Mouse (Mus musculus): Measurements from ENCODE around the gene Hnrnph3.

The Hnrnph3 gene

DNA sequence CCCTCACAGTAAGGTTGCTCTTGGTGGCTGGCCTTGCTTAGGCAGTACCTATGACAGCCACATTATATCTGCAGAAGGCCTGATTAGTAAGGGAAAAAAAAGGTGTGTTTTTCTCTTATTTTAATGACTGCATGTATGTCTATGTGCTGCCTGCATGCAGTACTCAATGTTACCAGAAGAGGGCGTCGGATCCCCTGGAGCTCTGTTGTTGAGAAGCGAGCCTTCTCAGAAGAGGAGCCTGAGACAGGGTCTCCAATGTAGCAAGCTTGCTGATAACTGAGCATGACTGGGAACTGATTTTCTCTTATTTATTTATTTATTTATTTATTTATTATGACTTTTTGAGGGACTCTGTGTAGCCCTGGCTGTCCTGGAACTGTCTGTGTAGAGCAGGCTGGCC lies 36.7 kb downstream of the Hnrnph3 start:
- DNase-seq (ENCODE audit: low read depth, low spot score), result peak; percentile 84

DNA sequence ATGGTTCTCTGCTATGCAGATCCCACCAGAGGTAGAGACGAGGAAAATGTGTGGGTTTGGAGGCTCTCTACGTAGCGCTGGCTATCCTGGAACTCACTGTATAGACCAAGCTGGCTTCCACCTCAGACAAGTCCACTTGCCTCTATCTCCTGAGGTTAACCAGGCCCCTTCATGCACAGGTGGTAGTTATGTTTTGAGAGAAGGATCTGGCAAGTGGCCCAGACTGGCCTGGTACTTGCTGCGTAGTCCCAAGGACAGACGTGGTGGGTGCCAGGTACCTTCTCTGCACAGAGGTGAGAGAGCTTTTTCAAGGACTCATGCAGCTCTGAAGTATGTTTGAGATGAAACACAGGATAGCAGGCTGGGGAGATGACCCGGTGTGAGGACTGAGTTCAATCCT lies 39.5 kb downstream of the Hnrnph3 start:
- DNase-seq (ENCODE audit: low read depth, low spot score), result no peak

DNA sequence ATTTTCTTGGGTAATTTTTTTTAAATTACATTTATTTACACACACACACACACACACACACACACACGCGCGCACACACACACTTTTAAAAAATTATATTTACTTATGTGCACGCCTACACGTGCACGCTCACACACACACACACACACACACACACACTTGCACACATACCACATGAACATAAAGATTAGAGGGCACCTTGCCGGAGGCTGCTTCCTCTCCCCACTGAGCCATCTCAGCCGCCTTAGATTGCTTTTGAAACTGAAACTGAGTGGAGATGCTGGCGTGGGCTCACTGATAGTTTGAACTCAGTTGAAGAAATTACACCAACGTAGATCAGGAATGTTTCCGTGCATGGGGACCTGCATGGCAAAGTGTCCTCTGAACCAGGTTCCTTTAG lies 39.9 kb downstream of the Hnrnph3 start:
- no peak for DNase-seq (ENCODE audit: low read depth, low spot score)

DNA sequence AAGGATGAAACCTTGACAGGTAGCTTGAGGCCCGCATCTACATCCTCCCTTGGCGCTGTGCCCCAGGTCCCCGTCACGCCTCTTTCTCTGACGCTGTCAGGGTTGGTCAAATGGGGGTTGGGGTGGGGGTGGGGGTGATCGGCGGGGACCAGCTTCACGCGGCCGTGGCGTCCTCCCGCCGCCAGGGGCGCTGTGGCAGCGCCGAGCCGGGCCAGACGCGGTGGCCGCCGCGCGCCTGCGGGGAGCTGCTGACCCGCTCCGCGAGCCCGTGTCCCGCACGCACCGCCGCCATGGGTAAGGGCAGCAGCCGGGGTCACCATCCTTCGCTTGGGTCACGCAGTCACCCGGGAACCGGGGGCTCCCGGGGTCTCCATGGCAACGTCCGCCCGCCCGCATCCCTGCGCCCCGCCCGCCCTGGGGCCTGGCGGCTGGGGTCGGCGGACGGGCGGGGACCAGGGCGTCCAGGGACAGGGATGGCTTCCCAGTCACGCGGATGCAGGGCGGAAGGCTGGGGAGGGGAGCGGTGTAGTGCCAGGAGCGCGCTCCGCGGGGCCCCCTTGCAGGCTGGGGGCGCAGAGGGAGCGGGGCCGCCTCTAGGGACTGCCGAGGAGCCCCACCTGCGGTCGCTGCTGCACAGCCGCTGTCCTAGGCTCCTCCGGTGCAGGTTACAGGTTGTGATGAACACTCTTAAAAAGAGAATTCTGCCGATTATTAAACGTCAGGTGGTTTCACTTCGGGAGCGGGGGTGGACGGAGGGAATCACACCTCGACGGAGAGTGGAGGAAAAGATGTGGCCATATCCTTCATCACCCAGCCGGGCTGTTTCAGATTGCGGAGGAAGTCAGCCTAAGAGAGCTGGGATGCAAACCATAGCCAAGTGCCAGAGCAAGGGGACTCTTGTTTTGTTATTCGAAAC lies 43.7 kb downstream of the Hnrnph3 start, which contains the start of gene Rufy2:
Gene Rufy2, plus strand, starts transcription at position 185 of the 916 bp plus-strand sequence.
- peak; percentile 77 for DNase-seq (ENCODE audit: low read depth, low spot score)

DNA sequence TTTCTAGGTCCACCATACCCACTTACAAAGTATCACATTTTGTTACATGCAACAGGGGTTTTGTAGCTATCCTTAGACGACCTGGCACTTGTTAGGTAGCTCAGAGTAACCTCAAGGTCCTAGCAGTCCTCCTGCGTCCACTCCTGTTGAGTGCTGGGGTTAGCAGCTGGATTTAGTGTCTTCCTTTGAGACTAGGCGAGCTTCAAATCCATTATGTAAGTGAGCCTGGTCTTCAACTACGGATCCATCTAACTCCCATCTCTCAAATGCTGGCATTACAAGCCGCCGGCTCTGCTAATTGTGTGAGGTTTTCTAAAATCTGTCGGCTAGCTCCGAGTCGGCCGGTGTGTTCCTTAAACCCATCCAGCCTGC lies 44.4 kb downstream of the Hnrnph3 start:
- DNase-seq (ENCODE audit: low read depth, low spot score), result no peak

DNA sequence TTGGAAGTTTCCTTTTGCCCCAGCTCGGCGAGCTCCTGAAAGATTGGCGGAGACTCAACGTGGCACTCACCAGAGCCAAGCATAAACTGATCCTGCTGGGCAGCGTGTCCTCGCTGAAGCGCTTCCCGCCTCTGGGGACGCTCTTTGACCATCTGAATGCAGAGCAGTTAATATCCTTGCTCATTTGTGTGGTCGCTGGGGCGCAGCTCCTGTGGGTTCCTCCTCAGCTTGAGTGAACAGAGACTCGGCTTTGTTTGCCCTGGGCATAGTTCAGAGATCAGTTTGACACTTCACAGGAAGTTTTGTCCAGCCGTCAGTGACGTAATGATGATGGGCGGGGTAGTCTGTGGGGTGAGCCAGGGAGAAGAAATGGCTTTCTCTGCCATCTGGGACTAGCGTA lies 52.2 kb downstream of the Hnrnph3 start:
- no peak for DNase-seq (ENCODE audit: low read depth, low spot score)

DNA sequence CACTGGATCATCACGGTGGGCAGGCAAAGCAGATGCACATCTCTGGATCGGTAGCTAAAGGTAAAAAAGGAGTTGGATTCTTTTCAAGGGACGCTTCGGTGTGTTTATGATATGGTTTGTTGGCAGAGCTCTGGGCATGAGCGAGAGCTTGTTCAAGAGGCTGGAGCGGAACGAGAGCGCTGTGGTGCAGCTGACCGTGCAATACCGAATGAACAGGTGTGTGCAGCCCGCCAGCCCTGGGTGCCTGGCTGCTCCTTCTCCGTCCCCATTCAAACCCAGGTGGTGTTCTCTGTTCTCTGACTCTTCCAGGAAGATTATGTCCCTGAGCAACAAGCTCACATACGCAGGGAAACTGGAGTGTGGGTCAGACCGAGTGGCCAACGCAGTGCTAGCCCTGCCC lies 57.7 kb downstream of the Hnrnph3 start:
- DNase-seq (ENCODE audit: low read depth, low spot score), result no peak

DNA sequence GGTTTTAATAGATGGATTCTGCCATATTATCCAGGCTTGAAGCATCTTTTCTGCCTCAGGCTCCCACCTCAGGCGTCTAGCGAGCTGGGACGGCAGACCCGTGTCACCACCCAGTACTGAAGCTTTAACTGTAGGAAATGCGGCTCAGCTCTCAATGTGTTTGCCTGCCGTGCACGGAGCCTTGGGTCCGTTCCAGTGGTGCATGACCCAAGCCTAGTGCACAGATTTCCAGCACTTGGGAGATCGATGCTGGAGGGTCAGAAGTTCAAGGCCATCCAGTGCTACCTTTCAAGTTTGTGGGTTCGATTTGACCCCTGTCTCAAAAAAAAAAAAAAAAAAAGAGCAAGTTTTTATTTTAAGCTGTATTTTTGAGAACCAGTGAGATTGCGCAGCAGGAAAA lies 58.2 kb downstream of the Hnrnph3 start:
- no peak for DNase-seq (ENCODE audit: low read depth, low spot score)
